Mouse (Mus musculus) urinary bladder, postnatal 14 days (tissue): ENCODE measurements around the gene Dcdc2a.
A peak's percentile ranks its signal among the peaks of the same experiment; 100 is the strongest.

ENCODE experiments used
- DNase-seq: peaks from one replicate; pipeline ENCODE4 v3.0.0; 2021; ENCODE audit warnings: low spot score

Dcdc2a gene

GRCm38 (mm10) chr13:25055873-25056667, at the start of gene Dcdc2a:
Gene Dcdc2a, plus strand, starts transcription at chr13:25056004.
- peak; percentile 8 for DNase-seq

GRCm38 (mm10) chr13:25007115-25007514, 48.7 kb upstream of the Dcdc2a start:
- DNase-seq: peak; percentile 41

- DNase-seq: no peak
Measured at GRCm38 (mm10) chr13:25018316-25018715, 37.5 kb upstream of the Dcdc2a start.

GRCm38 (mm10) chr13:25019793-25020539, 35.8 kb upstream of the Dcdc2a start, which contains the start of gene Mrs2:
Gene Mrs2, minus strand, starts transcription at chr13:25020379.
- DNase-seq: peak; percentile 87

DNA sequence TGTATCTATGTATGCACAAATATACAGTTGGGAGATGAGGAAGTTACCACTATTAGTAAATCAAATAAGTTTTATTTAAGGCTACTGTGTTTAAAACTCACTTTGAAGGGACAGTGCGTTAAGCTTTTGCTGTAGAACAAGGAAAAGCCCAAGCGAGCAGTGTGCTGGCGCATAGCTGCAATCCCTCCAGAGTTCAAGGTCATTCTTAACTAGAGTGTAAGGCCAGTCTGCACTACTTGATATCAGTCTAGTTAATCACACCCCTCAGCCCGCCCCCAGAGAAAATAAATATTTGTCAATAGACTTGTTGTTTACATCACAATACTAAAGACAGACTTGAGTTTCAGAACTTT, 35.3 kb upstream of the Dcdc2a start:
- DNase-seq: no peak

- no peak for DNase-seq
Measured at GRCm38 (mm10) chr13:25022386-25022785, 33.4 kb upstream of the Dcdc2a start.

- DNase-seq: no peak
Measured at GRCm38 (mm10) chr13:25023129-25023528, 32.7 kb upstream of the Dcdc2a start.

- DNase-seq: peak; percentile 40
Measured at GRCm38 (mm10) chr13:25024655-25025054, 31.1 kb upstream of the Dcdc2a start.

- no peak for DNase-seq
Measured at GRCm38 (mm10) chr13:25026409-25027113, 29.2 kb upstream of the Dcdc2a start.

DNA sequence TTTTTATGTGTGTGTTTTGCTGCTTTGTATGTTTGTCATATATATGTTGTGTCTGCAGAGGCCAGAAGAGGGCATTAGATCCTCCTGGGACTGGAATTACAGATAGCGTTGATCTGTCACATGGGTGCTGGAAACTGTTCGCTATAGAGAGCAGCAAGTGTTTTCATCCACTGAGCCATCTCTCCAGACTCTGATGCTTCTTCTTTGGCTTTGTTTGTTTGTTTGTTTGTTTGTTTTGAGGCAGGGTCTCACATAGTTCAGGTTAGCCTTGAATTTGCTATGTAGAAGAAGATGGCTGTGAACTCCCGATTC, 28.7 kb upstream of the Dcdc2a start:
- no peak for DNase-seq

- DNase-seq: no peak
Measured at GRCm38 (mm10) chr13:25039488-25039887, 16.3 kb upstream of the Dcdc2a start.

DNA sequence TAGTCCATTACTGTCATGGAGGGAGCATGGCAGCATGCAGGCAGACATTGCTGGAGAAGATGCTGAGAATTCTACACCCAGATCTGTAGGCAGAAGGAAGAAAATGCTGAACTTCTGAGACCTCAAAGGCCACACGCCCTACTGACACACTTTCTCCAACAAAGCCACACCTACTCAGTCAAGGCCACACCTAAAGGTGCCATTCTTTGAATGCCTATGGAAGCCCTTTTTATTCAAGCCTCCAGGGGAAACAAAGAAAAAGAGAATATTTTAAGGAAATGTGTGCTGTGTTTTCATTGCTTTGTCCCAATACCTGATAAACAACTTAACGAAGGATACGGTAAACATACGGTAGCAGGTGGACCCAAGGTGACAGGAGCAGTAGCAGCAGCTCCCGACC, 3.1 kb upstream of the Dcdc2a start:
- no peak for DNase-seq

GRCm38 (mm10) chr13:25055111-25055554, 671 bp upstream of the Dcdc2a start:
- DNase-seq: peak; percentile 18

DNA sequence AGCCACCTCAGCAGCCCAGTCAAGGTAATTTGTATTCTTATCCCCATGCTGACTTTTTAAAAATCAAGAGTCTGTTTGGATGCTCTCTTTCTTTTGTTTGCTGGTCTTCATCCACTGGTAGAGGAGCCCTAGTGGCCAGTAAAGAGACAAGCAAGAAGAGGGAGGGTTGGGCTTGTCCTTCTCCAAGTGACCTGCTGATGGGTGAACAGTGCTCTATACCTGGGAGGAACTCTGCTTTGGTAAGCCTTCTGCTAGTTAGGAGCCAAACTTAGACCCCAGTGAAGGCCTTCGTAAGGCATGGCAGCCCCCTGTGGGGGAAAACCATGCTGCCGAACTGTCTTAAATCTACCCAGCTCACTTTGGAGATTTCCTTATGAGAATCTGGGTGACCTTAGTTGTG, 10.9 kb downstream of the Dcdc2a start:
- no peak for DNase-seq

DNA sequence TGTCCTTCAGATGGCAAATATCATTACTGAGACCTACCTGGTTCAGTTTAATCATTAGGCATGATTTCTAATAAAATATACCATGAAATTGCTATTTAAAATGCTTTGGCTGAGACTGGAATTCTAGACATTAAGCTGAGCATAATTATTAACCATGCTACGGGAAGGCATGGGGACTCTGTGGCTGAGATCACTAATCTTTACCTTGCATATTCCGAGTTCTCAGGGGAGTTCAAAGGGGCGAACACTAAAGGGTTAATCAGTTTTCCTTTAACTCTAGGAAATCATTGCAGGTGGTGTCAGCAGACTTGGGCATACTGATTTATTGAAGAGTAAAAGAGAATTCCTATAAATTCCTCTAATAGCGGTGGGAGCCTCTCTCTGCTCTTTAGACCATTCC, 11.4 kb downstream of the Dcdc2a start:
- DNase-seq: no peak

- DNase-seq: no peak
Measured at GRCm38 (mm10) chr13:25069765-25070164, 14.0 kb downstream of the Dcdc2a start.

DNA sequence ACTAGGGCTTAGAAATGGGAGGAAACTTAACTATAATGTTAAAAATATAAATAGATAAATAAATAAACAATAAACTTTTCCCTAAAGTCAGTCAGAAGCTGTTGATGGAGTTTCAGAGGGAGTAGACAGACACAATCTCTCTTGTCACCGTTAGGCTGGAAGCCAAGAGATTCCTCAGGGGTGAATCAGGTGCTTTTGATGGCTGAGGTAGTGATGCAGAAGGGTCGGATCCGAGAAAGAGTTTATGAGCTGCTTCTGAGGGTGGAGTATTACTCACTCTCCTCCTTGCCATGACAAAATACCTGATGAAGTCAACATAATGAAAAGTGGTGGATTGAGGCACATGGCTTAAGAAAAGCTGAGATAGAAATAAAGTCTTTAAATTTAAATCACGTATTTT, 15.0 kb downstream of the Dcdc2a start:
- no peak for DNase-seq

GRCm38 (mm10) chr13:25077262-25077661, 21.5 kb downstream of the Dcdc2a start:
- no peak for DNase-seq

DNA sequence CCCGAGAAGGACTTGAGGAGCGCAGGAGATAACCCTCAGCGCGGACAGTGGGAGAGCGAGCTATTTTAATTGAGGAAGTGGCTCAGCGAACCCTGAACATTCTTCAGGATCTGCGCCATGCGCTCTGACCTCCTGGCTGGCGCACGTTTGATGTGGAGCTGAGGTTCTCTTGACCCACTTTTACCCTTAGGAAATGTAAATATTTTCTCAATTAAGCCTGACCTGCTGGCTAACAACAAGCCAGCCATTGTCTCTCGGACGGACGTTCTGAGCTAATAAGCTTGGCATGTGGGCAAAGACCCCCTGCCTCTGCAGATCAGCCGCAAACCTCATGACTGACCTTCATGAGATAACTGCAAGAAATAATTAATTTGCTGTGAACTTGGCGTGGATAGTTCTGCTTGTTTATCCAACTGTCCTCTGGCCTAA, 27.4 kb downstream of the Dcdc2a start:
- DNase-seq: no peak

DNA sequence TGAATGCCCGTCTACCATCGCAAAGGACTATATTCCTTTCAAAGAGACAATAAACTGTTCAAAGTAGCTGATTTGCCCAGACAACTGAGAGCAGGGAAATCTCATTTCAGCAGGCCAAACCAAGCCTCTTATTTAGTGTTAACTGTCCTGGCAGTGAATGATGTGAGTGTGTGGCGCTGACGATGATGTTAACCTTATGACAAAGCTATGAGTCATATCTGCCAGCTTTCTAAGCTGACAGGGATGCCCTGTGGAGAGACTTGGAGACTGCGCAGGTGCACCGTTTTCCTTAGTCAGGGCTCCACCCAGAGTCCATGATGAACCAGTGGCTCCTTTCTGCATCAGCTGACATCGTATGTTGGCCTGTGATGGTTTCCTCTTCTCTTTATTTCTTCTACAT, 29.3 kb downstream of the Dcdc2a start:
- DNase-seq: no peak

DNA sequence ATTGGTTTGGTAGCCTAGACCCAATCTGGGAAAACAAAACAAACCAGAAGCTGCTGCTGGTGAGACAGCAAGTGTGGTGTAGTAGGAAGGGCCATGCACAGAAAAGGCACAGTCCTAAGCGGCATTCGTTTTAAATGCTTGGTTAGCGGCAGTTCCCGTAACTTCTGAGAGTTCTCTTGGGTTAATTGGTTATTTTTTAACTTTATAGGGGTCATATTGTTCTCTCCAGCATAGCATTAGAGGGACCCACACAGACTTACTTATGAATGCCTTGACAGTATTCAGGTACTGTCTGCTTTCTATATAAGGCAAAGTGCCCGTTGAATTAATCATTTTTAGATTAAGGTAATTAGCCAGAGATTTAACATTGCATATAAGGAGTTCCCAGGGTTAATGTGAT, 35.5 kb downstream of the Dcdc2a start:
- DNase-seq: no peak

DNA sequence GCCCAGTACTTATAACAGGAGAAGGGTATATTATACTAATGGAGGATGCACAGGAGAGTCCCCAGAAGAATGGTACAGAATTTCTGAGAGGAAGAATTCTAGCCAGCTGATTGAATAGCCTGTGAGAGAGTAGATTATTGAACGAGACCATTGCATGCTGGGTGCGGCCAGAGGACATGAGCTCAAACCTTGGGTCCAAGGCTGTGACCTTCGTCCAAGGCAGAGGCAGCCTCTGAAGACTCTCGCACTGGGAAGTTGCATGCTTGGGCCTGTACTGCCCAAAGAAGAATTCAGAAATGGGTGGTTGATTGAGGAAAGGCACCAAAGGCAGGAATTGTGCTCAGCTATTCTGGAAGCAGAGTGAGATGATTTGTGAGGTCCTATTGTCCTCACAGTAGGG, 38.0 kb downstream of the Dcdc2a start:
- no peak for DNase-seq

- no peak for DNase-seq
Measured at GRCm38 (mm10) chr13:25094381-25094780, 38.6 kb downstream of the Dcdc2a start.
